In genomic region chr17:30018927-30019610, GRCm38 (mm10) we compare ENCODE assay signal across 8 mouse cellular contexts.
"Had no signal": no experiment of that assay in that cellular context is flagged by ENCODE, and none has a peak within 500 bp of the region (broad histone marks: within the 10 kb centered on the region; RNA-seq: fewer than 3 reads in every experiment).

No protein-coding gene starts in this region.

- DNase-seq: kidney, adult 11 months; left cerebral cortex, postnatal 4 days; right cerebral cortex, postnatal 14 days; thymus, adult 18-20 months; thymus, postnatal 14 days had no signal

- H3K9me3 ChIP-seq: limb, embryonic 13.5 days; midbrain, embryonic 13.5 days had no signal

- H3K27me3 ChIP-seq: limb, embryonic 13.5 days; midbrain, embryonic 13.5 days had no signal

- H3K27ac ChIP-seq: hindbrain, postnatal 0 days; limb, embryonic 13.5 days; midbrain, embryonic 13.5 days had no signal

- H3K4me3 ChIP-seq: limb, embryonic 13.5 days; midbrain, embryonic 13.5 days had no signal

- H3K9ac ChIP-seq: limb, embryonic 13.5 days; midbrain, embryonic 13.5 days had no signal

- ATAC-seq: hindbrain, postnatal 0 days; midbrain, embryonic 13.5 days had no signal

- H3K4me2 ChIP-seq: limb, embryonic 13.5 days; midbrain, embryonic 13.5 days had no signal
